Mouse (Mus musculus) forebrain, embryonic 14.5 days (tissue): ENCODE data around the gene Sez6l2. TPM values are rescaled to one million over a fixed set of nuclear protein-coding genes. Genes with fewer than 3 reads are reported as not detected.

Source experiments
- ATAC-seq: fragments of 200-750 bp; cut with Nextera tagmentation; 2 replicates; pipeline ENCODE4 v1.8.0; 2017; ENCODE audit warnings: mild to moderate bottlenecking, moderate library complexity
- DNase-seq: peaks from one replicate; pipeline ENCODE4 v3.0.0-alpha.2; 2015; ENCODE audit warnings: low spot score
- H3K27ac ChIP-seq: fragments of 300-500 bp; sonication (generic); 2 replicates; pipeline ENCODE4 v1.5.1; 2014; ENCODE audit warnings: low read depth, mild to moderate bottlenecking, control low read depth, low read length, moderate library complexity
- H3K27me3 ChIP-seq: fragments of 300-500 bp; sonication (generic); replicated peaks from 2 replicates; pipeline ENCODE4 v1.6.1; 2014; ENCODE audit warnings: low read length, control low read depth, mixed read lengths; ENCODE audit not compliant: control insufficient read depth, insufficient read depth
- H3K36me3 ChIP-seq: fragments of 300-500 bp; sonication (generic); 2 replicates; pipeline ENCODE4 v1.6.1; 2014; ENCODE audit warnings: low read length, control low read depth; ENCODE audit not compliant: control insufficient read depth, insufficient read depth
- H3K4me1 ChIP-seq: fragments of 300-500 bp; sonication (generic); 2 replicates; pipeline ENCODE4 v1.6.1; 2014; ENCODE audit warnings: antibody characterized with exemption, low read length, control low read depth; ENCODE audit not compliant: control insufficient read depth, insufficient read depth
- H3K4me2 ChIP-seq: fragments of 300-500 bp; sonication (generic); 2 replicates; pipeline ENCODE4 v1.6.1; 2014; ENCODE audit warnings: mild to moderate bottlenecking, control low read depth, low read length
- H3K4me3 ChIP-seq: fragments of 300-500 bp; sonication (generic); 2 replicates; pipeline ENCODE4 v1.5.1; 2014; ENCODE audit warnings: low read depth, low read length, control low read depth
- H3K9ac ChIP-seq: fragments of 300-500 bp; sonication (generic); 2 replicates; pipeline ENCODE4 v1.6.1; 2014; ENCODE audit warnings: mild to moderate bottlenecking, low read length, control low read depth, moderate library complexity
- H3K9me3 ChIP-seq: fragments of 300-500 bp; sonication (generic); replicated peaks from 2 replicates; pipeline ENCODE4 v1.6.1; 2016; ENCODE audit warnings: low read length, control low read depth, mixed read lengths; ENCODE audit not compliant: control insufficient read depth
- WGBS: fragments of 180-500 bp; shearing (Covaris S2); extraction: QIAGEN DNeasy Blood & Tissue Kit; methylation state at CpG from one replicate; pipeline ENCODE4 v1.1.7; 2014; 5-methylcytosine and 5-hydroxymethylcytosine counted together
- polyA plus RNA-seq: library from polyadenylated mRNA; unstranded; fragments of >200 nt; fragmentation: Nextera tagmentation; extraction: Ambion mirVana; gene quantifications from 2 replicates; pipeline ENCODE4 v1.2.1, GENCODE M21; 2014

Gene Sez6l2
- polyA plus RNA-seq, 1 experiment from 2014 or later: 34.6 TPM

DNA sequence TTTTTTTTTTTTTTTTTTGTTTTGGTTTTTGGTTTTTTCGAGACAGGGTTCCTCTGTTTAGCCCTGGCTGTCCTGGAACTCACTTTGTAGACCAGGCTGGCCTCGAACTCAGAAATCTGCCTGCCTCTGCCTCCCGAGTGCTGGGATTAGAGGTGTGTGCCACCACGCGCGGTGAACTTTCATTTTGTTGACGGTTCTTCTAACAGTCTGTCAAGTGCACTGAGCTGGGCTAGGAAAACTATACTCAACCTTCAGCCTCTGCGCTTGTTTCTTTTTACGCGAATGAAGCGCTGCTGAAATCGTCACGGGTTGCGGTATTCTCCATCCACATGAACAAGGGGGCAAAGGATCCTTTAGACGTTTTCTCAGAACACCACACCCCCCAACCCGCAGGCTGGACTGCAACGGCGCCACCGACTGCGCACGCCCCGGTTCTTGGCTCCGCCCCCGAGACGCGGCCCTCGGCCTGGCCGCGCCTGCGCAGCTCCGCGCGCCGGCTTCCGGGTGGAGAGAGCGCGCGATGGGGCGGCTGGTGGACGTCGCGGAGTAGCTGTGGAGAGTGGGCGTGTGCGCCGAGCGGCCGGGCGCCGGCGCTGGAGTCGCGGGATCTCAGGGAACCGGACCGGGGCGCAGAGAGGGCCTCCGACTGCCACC, 21.9 kb upstream of the Sez6l2 start, which contains the start of gene Kctd13:
Gene Kctd13, plus strand, starts transcription at position 496 of the 654 bp plus-strand sequence.
- peaks cover 9% of the 10 kb centered on the region for H3K4me1 ChIP-seq
- 4% methylated on average over 54 of the region's 56 CpGs for WGBS

GRCm38 (mm10) chr7:126929046-126929445, 21.3 kb upstream of the Sez6l2 start:
- ATAC-seq: peak; percentile 79
- H3K4me2 ChIP-seq: peak overlapping the region; percentile 89
- peaks cover 20% of the 10 kb centered on the region for H3K36me3 ChIP-seq
- under 1% methylated on average over 27 of the region's 27 CpGs for WGBS
- peak overlapping the region; percentile 60; the same call in 1 of the 2 replicates for H3K27ac ChIP-seq
- H3K27me3 ChIP-seq: no peaks in the 10 kb centered on the region
- H3K4me1 ChIP-seq: peaks cover 9% of the 10 kb centered on the region
- H3K4me3 ChIP-seq: peak overlapping the region; percentile 86
- H3K9ac ChIP-seq: peak overlapping the region; percentile 84
- no peak for DNase-seq
- H3K9me3 ChIP-seq: no peaks in the 10 kb centered on the region

More for the DNA sequence above, 21.9 kb upstream of the Sez6l2 start, which contains the start of gene Kctd13:
- peak within 1 kb of the TSS; percentile 86 for H3K4me3 ChIP-seq
- H3K9me3 ChIP-seq: no peaks in the 10 kb centered on the region
- H3K27me3 ChIP-seq: no peaks in the 10 kb centered on the region
- peaks cover 20% of the 10 kb centered on the region for H3K36me3 ChIP-seq
- peak within 1 kb of the TSS; percentile 89 for H3K4me2 ChIP-seq
- DNase-seq: peak; percentile 93
- peak within 1 kb of the TSS; percentile 84 for H3K9ac ChIP-seq
- peak; percentile 98 for ATAC-seq
- peak within 1 kb of the TSS; percentile 60; the same call in 1 of the 2 replicates for H3K27ac ChIP-seq

DNA sequence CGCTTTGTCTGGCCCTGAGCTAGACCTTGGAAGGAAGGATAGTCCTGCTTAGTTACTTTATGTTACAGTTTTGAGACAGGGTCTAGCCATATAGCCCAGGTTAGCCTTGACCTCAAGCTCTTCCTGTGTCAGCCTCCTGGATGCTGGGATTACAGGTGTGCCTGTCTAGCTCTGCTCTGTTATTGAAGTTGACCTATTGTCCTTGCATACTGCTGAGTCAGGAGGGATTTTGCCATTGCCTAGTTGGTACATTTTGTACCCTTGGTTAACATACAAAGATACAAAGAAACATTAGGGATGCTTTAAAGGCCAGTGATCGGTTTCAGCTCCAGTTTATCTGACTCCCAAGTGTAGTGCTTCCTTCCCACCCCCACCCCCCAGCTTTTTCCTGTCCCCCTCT, 17.7 kb upstream of the Sez6l2 start:
- Histone ChIP-seq H3K27me3 (no peaks in the 10 kb centered on the region), H3K4me3 (no peak overlapping the region), H3K4me1 (peaks cover 9% of the 10 kb centered on the region), H3K4me2 (no peak overlapping the region), H3K36me3 (peaks cover 41% of the 10 kb centered on the region), H3K27ac (no peak overlapping the region), H3K9me3 (no peaks in the 10 kb centered on the region), H3K9ac (no peak overlapping the region)
- DNase-seq (no peak), ATAC-seq (no peak)
- whole genome bisulfite sequencing: 87% methylated on average over 2 of the region's 2 CpGs

GRCm38 (mm10) chr7:126941171-126941570, 9.2 kb upstream of the Sez6l2 start:
- no peaks in the 10 kb centered on the region for H3K9me3 ChIP-seq
- ATAC-seq (no peak), DNase-seq (no peak)
- no peak overlapping the region for H3K4me2 ChIP-seq
- no peak overlapping the region for H3K4me3 ChIP-seq
- no peak overlapping the region for H3K9ac ChIP-seq
- H3K27me3 ChIP-seq: no peaks in the 10 kb centered on the region
- peaks cover 56% of the 10 kb centered on the region for H3K36me3 ChIP-seq
- no peaks in the 10 kb centered on the region for H3K4me1 ChIP-seq
- WGBS: 43% methylated on average over 6 of the region's 6 CpGs
- H3K27ac ChIP-seq: no peak overlapping the region

DNA sequence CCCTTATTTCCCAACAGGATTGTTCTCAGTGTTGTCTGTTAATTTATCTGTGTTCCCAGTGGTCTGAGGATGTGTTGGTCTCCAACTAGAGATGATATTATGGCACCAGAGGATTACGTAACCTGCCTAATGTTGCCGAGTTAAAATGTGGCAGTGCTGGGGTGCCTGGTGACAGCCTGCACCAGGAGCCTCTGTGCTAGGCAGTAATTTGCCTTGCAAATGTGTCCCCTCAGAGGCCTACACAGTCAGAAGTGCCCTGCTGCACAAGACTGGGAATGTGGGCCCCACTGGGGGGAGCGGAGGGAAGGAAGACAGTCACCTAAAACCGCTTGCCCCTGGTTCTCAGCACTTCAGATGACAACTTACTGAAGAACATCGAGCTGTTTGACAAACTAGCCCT, 8.6 kb upstream of the Sez6l2 start:
- Histone ChIP-seq H3K4me2 (no peak overlapping the region), H3K36me3 (peaks cover 59% of the 10 kb centered on the region), H3K4me1 (no peaks in the 10 kb centered on the region), H3K27me3 (no peaks in the 10 kb centered on the region), H3K4me3 (no peak overlapping the region), H3K9ac (no peak overlapping the region), H3K9me3 (no peaks in the 10 kb centered on the region), H3K27ac (no peak overlapping the region)
- no peak for DNase-seq
- WGBS: 57% methylated on average over 5 of the region's 5 CpGs
- ATAC-seq: 0 out of 2 replicates have a peak, but pooled peaks have one; percentile 29

DNA sequence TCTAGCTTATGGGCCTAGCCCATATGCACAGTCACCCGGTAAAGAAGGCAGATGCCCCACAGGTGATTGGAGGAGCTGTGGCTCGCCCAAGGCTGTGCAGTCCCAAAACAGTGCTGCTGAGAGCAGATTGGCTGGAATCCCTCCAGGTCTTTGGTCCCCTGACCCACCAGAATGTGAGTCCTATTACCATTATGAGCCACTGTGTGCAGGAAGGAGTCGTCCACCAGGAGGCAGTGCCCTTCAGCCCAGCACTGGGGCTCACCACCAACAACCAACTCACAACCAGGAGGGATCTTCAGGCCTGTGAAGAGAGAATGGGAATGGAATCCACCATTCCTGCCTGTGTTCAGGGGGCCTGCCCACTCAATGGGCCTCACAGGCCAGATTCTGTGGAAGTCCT, 3.8 kb upstream of the Sez6l2 start:
- WGBS: 39% methylated on average over 3 of the region's 3 CpGs
- Histone ChIP-seq H3K9ac (0 out of 2 replicates have a peak overlapping the region, but pooled peaks have one; percentile 17), H3K4me1 (peaks cover 2% of the 10 kb centered on the region; the same call in 1 of the 2 replicates), H3K27me3 (no peaks in the 10 kb centered on the region), H3K27ac (no peak overlapping the region), H3K4me3 (no peak overlapping the region), H3K4me2 (no peak overlapping the region), H3K9me3 (no peaks in the 10 kb centered on the region), H3K36me3 (peaks cover 31% of the 10 kb centered on the region)
- ATAC-seq (no peak), DNase-seq (peak; percentile 33)

GRCm38 (mm10) chr7:126948626-126949025, 1.7 kb upstream of the Sez6l2 start:
- 79% methylated on average over 10 of the region's 10 CpGs for WGBS
- Histone ChIP-seq H3K9ac (peak overlapping the region; percentile 80), H3K36me3 (peaks cover 21% of the 10 kb centered on the region), H3K4me2 (peak overlapping the region; percentile 99), H3K9me3 (no peaks in the 10 kb centered on the region), H3K27ac (peak overlapping the region; percentile 83; the same call in 1 of the 2 replicates), H3K4me1 (peaks cover 13% of the 10 kb centered on the region), H3K4me3 (peak overlapping the region; percentile 57), H3K27me3 (no peaks in the 10 kb centered on the region)
- ATAC-seq (no peak), DNase-seq (no peak)

- H3K4me3 ChIP-seq: peak within 1 kb of the TSS; percentile 57
- H3K4me1 ChIP-seq: peaks cover 13% of the 10 kb centered on the region
- ATAC-seq: peak; percentile 68
- peak; percentile 65 for DNase-seq
- H3K9ac ChIP-seq: peak within 1 kb of the TSS; percentile 80
- H3K4me2 ChIP-seq: peak within 1 kb of the TSS; percentile 99
- no peaks in the 10 kb centered on the region for H3K9me3 ChIP-seq
- H3K36me3 ChIP-seq: peaks cover 25% of the 10 kb centered on the region
- no peaks in the 10 kb centered on the region for H3K27me3 ChIP-seq
- WGBS: under 1% methylated on average over 21 of the region's 21 CpGs
- peak within 1 kb of the TSS; percentile 83 for H3K27ac ChIP-seq
Measured at GRCm38 (mm10) chr7:126949403-126949792, 965 bp upstream of the Sez6l2 start, which contains the start of gene Asphd1. Gene Asphd1 (minus strand): TSS chr7:126949582.
